Mouse (Mus musculus): ENCODE data around the gene Pspn. TPM values are rescaled to one million over a fixed set of nuclear protein-coding genes. Genes with fewer than 3 reads are reported as not detected.
A peak's percentile ranks its signal among the peaks of the same experiment; 100 is the strongest.

The Pspn gene
- polyA plus RNA-seq (2012; rRNA removed): 0.28 and 0.33 TPM in 2 replicates

DNA sequence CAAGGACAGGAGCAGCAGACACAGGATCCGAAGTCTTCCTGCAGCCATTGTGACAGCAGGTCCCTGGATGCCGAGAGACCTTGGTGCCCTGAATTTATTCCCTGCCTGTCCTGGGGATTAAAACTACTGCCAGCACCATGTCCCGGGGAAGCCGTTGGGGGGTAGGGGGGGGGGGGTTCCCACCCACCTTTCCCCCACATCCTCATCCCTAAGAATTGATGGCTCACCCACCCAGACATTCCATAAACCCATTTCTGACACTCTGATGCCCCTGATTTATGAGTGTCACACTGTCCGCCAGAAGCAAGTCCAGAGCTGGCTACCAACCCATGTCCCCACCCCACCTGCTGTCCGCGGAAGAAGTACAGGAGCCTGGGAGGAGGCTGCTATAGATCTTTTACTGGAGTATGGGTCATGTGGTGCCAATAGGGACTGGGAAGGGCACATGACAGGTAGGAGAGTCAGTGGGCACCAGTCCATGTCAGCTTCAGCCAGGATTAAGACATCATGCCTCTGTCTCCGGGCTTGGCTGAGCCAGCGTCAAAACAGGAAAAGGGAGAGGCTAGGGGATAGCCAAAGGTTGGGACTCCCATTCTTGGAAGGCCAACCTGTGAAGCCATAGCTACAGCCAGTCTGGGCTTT, at the start of gene Pspn:
Pspn (minus strand) TSS at position 51 of the 642 bp plus-strand sequence.
- DNase-seq (ENCODE audit: low read depth): no peak
- TF ChIP-seq CTCF (IDR thresholded peaks at IDR 0.05; ENCODE audit: borderline replicate concordance, extremely low read depth, insufficient read depth, insufficient read length) (no peak), POLR2A (IDR thresholded peaks at IDR 0.05; ENCODE audit: borderline replicate concordance, extremely low read depth, insufficient read depth, insufficient read length, poor library complexity, severe bottlenecking) (no peak)

DNA sequence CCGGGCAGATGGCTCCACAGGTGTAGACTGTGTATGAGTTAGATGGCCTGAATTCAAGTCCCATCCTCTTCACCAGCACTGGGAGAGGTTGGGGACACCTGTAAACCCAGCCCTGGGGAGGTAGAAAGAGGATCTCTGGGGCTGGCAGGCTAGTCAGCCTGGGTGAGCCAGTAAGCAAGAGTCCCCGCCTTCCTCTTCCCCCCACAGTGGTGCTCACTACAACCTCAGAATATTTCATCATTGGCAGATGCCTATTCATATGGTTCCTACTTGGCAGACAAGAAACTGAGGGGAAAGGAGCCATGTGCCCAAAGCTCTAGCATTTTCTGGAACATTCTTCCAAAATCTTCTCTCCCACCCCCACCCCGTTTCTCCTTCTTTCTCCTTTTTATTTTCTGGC, 49.0 kb upstream of the Pspn start:
- TF ChIP-seq POLR2A (IDR thresholded peaks at IDR 0.05; ENCODE audit: borderline replicate concordance, extremely low read depth, insufficient read depth, insufficient read length, poor library complexity, severe bottlenecking) (no peak), CTCF (IDR thresholded peaks at IDR 0.05; ENCODE audit: borderline replicate concordance, extremely low read depth, insufficient read depth, insufficient read length) (no peak)
- DNase-seq (ENCODE audit: low read depth): no peak

DNA sequence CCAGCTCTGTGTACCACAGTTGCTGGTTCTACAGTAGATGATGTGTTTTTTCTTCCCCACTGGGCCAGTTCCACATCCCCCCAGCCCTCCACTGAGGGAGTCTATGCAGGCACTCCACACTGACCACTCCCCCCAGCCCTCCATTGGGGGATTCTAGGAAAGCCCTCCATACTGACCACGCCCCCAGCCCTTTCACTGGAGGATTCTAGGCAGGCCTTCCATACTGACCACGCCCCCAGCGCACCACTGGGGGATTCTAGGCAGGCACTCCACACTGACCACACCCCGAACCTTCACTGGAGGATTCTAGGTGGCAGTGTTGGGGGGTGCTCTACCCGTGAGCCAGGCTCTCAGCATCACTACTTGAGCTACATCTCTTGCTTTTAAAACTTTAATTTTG, 47.6 kb upstream of the Pspn start:
- DNase-seq (ENCODE audit: low read depth): no peak
- TF ChIP-seq POLR2A (IDR thresholded peaks at IDR 0.05; ENCODE audit: borderline replicate concordance, extremely low read depth, insufficient read depth, insufficient read length, poor library complexity, severe bottlenecking) (no peak), CTCF (IDR thresholded peaks at IDR 0.05; ENCODE audit: borderline replicate concordance, extremely low read depth, insufficient read depth, insufficient read length) (no peak)

DNA sequence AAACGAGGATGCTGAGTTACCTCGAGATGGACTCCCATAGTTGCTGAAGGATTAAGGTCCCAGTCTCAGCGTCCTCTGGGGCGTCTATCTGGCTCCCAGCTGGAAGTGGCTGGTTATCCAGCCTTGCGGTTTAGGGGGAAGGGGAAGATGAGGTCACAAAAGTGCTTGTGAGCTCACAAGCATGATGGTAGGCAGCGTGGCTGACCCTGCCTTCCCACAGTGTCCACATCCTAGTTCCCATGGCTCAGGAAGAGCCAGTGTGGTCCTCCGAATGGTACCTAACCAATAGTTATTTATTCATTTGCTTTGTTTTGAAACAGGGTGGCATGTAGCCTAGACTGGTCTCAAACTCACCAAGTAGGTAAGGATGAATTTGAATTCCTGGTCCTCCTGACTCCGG, 41.7 kb upstream of the Pspn start, which contains the start of gene Slc25a41:
Slc25a41 (minus strand) TSS at position 101 of the 400 bp plus-strand sequence.
- TF ChIP-seq POLR2A (IDR thresholded peaks at IDR 0.05; ENCODE audit: borderline replicate concordance, extremely low read depth, insufficient read depth, insufficient read length, poor library complexity, severe bottlenecking) (no peak), CTCF (IDR thresholded peaks at IDR 0.05; ENCODE audit: borderline replicate concordance, extremely low read depth, insufficient read depth, insufficient read length) (no peak)
- no peak for DNase-seq (ENCODE audit: low read depth)

DNA sequence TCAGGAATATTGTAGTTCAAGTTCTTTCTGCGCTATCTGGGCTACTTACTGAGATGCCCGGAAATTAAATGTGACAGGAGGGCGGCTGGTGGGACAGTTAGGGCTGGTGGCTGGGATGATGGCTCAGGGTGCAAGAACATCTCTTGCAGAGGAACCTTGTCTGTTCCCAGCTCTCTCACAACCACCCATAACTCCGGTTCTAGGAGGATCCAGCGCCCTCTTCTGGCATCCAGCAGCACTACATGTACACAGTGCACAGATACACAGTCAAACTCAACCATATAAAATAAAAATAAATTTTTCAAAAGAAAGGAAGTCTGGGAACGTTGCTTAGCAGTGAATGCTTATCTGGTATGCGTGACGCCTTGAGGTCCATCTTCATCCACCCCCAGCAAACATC, 39.2 kb upstream of the Pspn start:
- DNase-seq (ENCODE audit: low read depth): no peak

DNA sequence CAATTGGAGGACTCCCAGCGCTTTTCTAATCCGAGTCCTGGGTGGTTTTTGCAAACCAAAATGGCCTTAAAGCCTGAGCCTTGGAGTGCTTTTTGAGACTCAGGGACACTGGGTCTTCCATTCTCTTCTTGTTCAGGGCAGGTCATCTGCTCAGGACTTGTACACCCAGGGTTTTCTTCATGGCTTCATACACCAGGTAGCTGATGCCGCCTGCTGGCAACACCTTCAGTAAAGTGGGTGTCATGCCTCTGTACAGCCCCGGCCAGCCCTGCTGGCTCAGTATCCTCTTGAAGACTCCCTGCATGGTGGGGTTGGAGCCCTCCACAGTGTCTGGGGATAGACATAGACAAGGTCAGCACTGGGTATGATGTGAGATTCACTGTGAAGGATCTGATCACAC, 33.0 kb upstream of the Pspn start:
- DNase-seq (ENCODE audit: low read depth): no peak
- TF ChIP-seq CTCF (IDR thresholded peaks at IDR 0.05; ENCODE audit: borderline replicate concordance, extremely low read depth, insufficient read depth, insufficient read length) (no peak), POLR2A (IDR thresholded peaks at IDR 0.05; ENCODE audit: borderline replicate concordance, extremely low read depth, insufficient read depth, insufficient read length, poor library complexity, severe bottlenecking) (no peak)

More for the DNA sequence above, 39.2 kb upstream of the Pspn start:
- TF ChIP-seq POLR2A (IDR thresholded peaks at IDR 0.05; ENCODE audit: borderline replicate concordance, extremely low read depth, insufficient read depth, insufficient read length, poor library complexity, severe bottlenecking): no peak
- TF ChIP-seq CTCF (IDR thresholded peaks at IDR 0.05; ENCODE audit: borderline replicate concordance, extremely low read depth, insufficient read depth, insufficient read length): peak; percentile 26; the same call in 1 of the 2 replicates

DNA sequence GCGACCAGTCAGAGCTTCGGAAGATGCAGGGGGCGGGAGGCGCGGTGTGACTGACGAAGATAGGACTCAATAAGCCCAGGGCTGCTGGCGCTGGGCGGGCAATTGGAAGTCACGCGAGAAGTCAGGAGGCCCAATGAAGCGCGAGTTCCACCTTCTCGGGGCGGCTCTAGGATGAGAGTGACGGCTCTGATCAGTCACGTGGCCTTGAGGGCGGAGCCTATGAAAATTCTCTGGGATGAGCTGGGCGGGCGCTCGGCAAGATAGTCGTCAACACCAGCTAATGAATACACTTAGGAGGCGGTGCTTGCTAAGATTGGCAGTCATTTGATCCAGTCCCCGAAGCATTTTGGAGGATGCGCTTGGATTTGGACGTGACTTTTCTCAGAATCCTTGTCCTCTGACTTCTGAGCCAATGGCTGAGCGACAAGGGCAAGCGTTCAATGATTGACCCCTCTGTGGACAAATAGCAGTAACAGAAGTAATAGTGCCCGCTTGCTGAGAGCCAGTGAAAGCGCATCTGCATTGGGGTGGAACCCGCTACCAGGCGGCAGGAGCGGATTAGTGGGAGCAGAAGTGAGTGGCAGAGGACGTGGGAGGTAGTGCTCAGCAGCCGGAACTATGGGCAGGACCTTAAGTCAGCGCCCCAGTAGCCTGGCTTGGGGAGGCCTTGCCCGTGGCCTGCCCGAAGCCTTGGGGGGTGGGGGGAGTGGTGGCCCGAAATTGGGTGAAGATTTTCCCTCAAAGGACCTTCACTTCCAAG, 32.0 kb upstream of the Pspn start:
- TF ChIP-seq POLR2A (IDR thresholded peaks at IDR 0.05; ENCODE audit: borderline replicate concordance, extremely low read depth, insufficient read depth, insufficient read length, poor library complexity, severe bottlenecking) (peak; percentile 63; the same call in 1 of the 2 replicates), CTCF (IDR thresholded peaks at IDR 0.05; ENCODE audit: borderline replicate concordance, extremely low read depth, insufficient read depth, insufficient read length) (no peak)
- DNase-seq (ENCODE audit: low read depth): peak; percentile 100

DNA sequence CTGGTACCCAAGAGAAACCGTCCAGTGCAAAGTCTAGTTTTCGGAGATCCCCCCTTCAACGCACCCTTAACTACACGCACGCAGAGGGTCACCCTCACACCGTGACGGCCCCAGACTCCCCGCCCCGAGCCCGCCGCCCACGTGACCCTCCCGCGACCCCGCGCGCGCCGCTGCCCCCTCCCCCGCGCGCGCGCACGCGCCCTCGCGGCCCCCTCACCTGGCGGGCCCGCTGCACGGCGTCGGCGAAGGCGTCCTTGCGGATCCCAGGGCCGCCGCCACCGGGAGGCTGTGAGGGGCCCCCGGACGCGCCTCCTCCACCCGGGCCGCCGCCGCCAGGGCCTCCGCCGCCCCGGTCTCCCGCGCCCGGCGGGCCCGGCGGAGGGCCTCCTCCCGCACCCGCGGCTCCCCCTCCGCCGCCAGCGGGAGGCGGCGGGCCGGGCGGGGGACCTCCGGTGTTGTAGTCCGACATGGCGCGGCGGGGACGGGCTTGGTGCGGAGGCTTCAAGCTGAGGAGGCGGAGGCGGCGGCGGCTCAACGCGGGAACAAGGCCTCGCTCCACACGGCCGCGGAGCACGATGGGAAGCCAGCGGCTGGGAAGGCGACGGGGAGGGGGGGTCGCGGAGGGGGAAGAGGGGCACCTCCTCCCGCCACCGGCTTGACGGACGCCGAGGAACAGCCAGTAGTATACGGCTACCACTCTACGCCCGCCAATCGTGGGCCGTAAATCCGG, 31.3 kb upstream of the Pspn start, which contains the start of gene Khsrp:
Khsrp (minus strand) TSS at position 592 of the 730 bp plus-strand sequence.
- TF ChIP-seq POLR2A (IDR thresholded peaks at IDR 0.05; ENCODE audit: borderline replicate concordance, extremely low read depth, insufficient read depth, insufficient read length, poor library complexity, severe bottlenecking) (peak; percentile 84), CTCF (IDR thresholded peaks at IDR 0.05; ENCODE audit: borderline replicate concordance, extremely low read depth, insufficient read depth, insufficient read length) (no peak)
- peak; percentile 51 for DNase-seq (ENCODE audit: low read depth)

DNA sequence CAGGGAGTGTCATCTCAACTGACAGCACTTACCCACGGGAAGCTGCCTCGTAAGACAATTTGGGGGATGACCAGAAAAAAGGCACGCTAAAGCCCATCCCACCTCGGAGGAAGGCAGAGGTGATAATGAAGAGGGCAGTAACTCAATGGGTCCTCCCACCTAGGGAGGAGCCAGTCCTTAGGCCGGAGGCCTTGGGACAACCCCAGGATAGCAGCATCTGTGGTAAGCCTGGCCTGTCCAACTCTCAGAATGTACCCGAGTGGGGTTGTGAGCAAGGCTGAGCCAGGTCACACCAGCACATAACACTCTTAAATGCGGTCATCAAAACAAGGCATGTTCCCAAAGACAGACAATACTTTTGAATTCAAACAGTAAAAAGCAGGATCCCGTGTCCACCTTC, 29.9 kb upstream of the Pspn start:
- TF ChIP-seq POLR2A (IDR thresholded peaks at IDR 0.05; ENCODE audit: borderline replicate concordance, extremely low read depth, insufficient read depth, insufficient read length, poor library complexity, severe bottlenecking): no peak
- no peak for TF ChIP-seq CTCF (IDR thresholded peaks at IDR 0.05; ENCODE audit: borderline replicate concordance, extremely low read depth, insufficient read depth, insufficient read length)
- DNase-seq (ENCODE audit: low read depth): no peak

DNA sequence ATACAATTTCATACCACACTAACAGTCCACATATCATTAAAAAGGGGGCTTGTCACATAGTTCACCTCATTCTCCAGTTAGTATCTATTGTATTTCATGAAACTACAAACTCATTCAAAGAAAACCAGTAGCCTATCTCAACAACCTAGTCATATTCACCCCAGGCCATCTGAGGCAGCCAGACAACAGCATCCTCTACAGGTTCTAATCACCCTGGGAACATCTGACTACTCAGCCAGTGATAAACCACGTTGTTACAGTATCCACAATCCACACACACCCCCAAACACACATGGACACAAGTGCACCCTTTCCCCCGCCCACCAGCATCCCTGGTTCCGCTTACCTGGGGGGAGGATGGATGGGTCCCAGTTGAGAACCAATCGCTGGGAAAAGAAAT, 27.7 kb upstream of the Pspn start:
- no peak for DNase-seq (ENCODE audit: low read depth)
- TF ChIP-seq POLR2A (IDR thresholded peaks at IDR 0.05; ENCODE audit: borderline replicate concordance, extremely low read depth, insufficient read depth, insufficient read length, poor library complexity, severe bottlenecking): no peak

DNA sequence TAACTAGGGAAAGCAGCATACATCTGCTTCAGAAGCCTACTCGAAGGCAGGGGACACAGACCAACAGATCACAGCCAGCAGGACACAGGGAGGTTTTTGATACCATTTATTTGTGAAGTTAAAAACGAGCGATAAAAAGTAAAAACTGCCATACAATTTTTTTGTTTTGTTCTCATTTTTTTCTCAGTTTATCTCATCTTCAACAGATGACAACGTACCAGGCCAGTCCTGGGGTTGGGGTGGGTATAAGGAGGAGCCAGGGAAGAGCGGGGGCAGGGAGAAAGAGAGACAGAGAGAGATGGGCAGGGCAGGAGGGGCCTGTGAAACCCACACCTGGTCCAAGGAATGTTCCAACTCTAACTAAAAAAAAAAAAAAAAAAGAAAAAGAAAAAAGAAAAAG, 21.1 kb upstream of the Pspn start:
- no peak for DNase-seq (ENCODE audit: low read depth)
- TF ChIP-seq POLR2A (IDR thresholded peaks at IDR 0.05; ENCODE audit: borderline replicate concordance, extremely low read depth, insufficient read depth, insufficient read length, poor library complexity, severe bottlenecking): no peak
- no peak for TF ChIP-seq CTCF (IDR thresholded peaks at IDR 0.05; ENCODE audit: borderline replicate concordance, extremely low read depth, insufficient read depth, insufficient read length)

All from brain, embryonic 14.5 days (tissue).